Mouse (Mus musculus) embryonic fibroblast, embryonic 13.5 days (primary cell): ENCODE data around the gene Ttc39b.

Source experiments
- CTCF ChIP-seq: IDR thresholded peaks from 2 replicates; pipeline ENCODE4 v1.5.1; 2011; ENCODE audit warnings: mild to moderate bottlenecking, control low read depth, low read length, moderate library complexity, borderline replicate concordance; ENCODE audit not compliant: insufficient read depth
- POLR2A ChIP-seq: IDR thresholded peaks from 2 replicates; pipeline ENCODE4 v1.6.1; 2011; ENCODE audit warnings: low read depth, mild to moderate bottlenecking, control low read depth, low read length, moderate library complexity

DNA sequence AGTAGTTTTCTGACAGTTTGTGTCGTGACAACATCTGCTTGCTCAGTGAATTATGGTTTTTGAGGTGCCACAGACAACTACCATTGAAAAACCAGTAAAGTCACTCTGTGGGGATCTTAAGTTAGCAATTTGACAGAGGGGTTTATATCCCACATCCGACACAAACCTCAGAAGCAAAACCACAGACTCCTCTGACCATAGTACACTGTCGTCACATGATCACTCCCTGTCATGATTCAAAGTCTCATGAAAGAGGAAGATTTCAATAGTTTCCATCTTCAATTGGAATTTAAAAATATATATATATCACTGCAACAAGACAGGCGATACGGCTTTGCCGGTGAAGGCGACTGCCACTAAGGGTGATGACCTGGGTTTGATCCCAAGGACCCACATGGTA is 89.9 kb downstream of the Ttc39b start:
- TF ChIP-seq CTCF (no peak), POLR2A (no peak)
